Mouse (Mus musculus) skeletal muscle tissue, adult 2 months (tissue): ENCODE measurements around the gene Ppil6.
A peak's percentile ranks its signal among the peaks of the same experiment; 100 is the strongest.

ENCODE experiments used
- DNase-seq: peaks from one replicate; pipeline ENCODE4 v3.0.0-alpha.2; 2012; ENCODE audit warnings: low read depth, low spot score

Ppil6 gene

GRCm38 (mm10) chr10:41477278-41478181, 12.7 kb upstream of the Ppil6 start:
- DNase-seq, result peak; percentile 82

DNA sequence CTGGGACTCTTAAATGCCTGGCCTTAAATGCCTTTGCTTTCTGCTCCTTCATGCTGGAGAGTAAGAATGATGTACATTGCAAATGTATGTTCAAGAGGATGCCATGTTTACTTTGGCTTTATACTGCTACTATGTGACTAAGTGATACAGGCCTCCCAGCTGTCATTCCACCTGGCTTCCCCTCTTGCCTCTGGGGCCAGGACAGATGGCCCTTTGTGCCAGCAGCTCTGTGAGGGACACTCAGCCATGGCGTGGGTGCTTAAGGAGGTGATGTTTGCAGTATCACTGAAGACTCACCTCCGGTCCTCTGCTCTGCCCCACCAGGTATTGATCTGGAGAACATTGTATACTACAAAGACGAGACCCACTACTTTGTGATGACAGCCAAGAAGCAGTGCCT, 10.3 kb upstream of the Ppil6 start:
- no peak for DNase-seq

- no peak for DNase-seq
Observed at GRCm38 (mm10) chr10:41480938-41481880, 9.0 kb upstream of the Ppil6 start.

DNA sequence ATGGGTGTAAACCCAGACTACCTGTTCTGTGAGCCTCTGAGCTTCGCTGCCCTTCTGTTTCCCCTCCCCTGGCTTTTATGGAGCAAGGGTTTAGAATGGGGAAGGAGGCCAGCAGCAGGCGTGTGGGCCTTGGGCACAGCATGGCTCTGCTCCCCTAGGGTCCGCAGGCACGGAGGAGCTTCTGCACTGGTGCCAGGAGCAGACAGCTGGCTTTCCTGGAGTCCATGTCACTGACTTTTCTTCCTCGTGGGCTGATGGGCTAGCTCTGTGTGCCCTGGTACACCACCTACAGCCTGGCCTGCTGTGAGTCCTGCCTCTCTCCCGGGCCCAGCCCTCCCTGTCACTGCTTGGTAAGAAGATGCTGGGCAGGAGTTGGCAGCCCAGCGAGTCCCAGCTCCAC, 7.8 kb upstream of the Ppil6 start:
- no peak for DNase-seq

- DNase-seq, result no peak
Observed at GRCm38 (mm10) chr10:41485778-41486177, 4.5 kb upstream of the Ppil6 start.

- no peak for DNase-seq
Observed at GRCm38 (mm10) chr10:41486506-41487170, 3.6 kb upstream of the Ppil6 start.

DNA sequence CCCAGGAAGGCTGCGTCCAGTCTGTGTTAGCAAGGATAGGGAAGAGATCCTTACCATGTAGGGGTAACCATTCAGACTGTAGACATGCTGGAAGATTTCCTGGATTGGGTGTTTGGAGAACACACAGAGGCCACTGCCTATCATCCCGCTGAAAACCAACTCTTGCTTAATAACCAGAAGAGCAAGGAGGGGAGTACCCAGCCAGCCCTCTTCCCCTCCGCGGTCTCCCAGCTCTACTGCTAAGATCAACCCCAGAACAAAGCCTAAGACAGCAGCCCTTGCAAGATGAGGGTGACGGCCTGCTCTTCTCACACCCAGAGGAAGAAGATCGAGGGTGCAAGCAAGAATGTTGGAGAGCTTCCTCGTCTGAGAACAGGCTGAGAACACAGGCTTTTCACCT, 1.4 kb upstream of the Ppil6 start:
- no peak for DNase-seq

- DNase-seq, result no peak
Observed at GRCm38 (mm10) chr10:41489294-41489693, 945 bp upstream of the Ppil6 start.

DNA sequence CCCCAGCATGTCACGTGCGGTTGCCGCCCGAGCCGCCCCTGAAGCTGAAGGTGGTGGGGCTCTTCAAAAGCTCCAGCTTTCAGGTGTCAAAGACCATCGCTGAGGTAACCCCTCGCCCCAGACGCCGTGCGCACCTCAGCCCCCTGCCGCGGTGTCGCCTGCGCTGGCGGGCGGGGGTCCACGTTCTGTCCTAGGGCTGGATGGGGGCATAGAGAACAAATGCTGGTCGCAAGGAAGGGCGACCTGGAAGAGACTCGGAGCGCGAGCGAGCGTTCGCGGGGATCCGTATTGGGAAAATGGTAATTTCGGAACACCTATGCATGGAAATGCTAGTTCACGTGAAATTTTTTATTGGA, 257 bp downstream of the Ppil6 start:
- DNase-seq, result no peak

- DNase-seq, result no peak
Observed at GRCm38 (mm10) chr10:41491111-41491510, 872 bp downstream of the Ppil6 start.

GRCm38 (mm10) chr10:41500941-41501340, 10.7 kb downstream of the Ppil6 start:
- DNase-seq, result peak; percentile 84

DNA sequence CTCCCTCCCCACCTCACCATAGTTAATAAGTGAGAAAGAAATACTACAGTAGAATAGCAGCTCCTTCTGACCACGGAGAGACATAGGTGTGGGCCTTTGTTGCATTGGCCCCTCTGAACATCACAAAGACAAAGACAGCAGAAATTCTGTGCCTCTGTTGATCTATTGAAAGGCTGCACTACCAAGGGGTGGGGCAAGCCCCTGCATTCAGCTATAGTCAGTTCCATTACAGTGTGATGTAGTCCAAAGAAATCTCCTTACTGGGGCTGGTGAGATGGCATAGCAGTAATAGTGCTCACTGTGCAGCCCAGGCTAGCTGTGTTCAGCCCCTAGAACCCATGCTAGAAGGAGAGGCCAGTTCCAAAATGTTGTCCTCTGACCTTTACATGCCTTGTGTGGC, 14.8 kb downstream of the Ppil6 start:
- DNase-seq, result no peak

- DNase-seq, result peak; percentile 78
Observed at GRCm38 (mm10) chr10:41505446-41505845, 15.2 kb downstream of the Ppil6 start.

GRCm38 (mm10) chr10:41509160-41509559, 18.9 kb downstream of the Ppil6 start:
- DNase-seq, result no peak

GRCm38 (mm10) chr10:41514301-41514700, 24.1 kb downstream of the Ppil6 start:
- DNase-seq, result no peak

DNA sequence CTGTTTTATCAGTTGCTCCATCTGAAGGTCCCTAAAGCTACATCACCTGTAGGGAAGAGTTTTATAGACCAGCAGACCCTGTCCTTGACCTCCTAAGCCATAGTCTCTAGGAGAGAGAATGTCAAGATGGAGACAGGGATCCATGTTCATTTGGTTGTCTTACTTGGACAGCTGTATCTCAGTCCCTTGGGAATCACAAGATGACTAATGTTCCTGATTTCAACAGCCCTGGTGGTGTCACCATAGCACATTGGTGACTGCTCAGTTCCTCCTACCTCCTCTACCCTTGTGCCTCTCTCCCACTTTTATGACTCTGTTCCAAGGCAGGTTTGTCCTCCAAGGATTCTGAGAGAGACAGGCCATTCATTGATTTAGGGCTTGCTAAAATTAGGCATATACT, 24.7 kb downstream of the Ppil6 start:
- no peak for DNase-seq

DNA sequence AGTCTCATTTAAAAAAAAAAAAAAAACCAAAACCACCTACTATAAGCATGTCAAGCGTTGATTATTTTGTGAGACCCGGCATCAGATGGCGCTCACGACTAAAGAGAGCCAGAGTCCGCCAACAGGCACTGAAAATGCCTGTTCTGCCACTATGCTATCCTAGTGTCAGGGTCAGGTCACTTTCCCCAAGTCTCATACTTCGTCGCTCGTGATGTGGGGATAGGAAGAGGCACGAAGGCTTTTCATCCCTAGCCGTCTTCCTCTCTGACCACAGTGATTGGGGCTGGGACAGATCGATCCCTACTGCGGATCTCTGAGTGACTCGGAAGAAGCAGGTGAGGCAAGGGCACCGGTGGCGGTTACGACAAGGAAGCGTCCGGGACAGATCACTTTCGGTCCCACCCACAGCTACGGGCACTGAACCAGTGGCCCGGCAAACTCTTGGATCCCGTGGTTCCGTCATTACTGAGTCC, 28.3 kb downstream of the Ppil6 start:
- peak; percentile 72 for DNase-seq

DNA sequence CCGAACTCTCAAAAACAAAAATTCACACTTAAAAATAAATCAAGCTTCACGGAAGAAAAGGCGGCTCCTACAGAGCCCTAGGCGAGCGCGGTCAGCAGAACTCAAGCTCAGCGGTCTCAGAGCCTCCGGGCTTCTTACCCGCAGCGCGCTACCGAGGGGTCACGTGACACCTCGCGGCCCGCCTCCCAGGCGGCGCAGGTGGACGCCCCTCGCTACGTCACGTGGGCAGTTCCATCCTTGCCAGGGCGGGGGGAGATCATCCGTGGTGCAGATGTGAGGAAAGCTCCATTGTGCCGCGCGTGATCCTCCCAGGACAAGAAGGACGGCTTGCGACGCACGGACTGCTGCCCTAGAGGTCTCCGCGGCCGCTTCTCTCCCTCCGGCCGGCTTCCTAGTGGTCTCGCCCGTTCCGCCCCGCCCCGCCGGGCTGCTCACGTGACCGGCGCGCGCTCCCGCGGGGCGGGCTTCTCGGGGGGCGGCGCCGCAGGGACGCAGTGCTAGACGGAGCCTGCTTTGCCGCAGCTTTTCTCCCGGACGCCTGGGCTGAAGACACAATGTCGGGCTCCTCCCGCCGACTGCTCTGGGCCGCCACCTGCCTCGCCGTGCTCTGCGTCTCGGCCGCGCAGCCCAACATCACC, 28.9 kb downstream of the Ppil6 start, which contains the start of gene Cd164:
Cd164 (plus strand) TSS at position 434 of the 638 bp plus-strand sequence.
- peak; percentile 96 for DNase-seq

DNA sequence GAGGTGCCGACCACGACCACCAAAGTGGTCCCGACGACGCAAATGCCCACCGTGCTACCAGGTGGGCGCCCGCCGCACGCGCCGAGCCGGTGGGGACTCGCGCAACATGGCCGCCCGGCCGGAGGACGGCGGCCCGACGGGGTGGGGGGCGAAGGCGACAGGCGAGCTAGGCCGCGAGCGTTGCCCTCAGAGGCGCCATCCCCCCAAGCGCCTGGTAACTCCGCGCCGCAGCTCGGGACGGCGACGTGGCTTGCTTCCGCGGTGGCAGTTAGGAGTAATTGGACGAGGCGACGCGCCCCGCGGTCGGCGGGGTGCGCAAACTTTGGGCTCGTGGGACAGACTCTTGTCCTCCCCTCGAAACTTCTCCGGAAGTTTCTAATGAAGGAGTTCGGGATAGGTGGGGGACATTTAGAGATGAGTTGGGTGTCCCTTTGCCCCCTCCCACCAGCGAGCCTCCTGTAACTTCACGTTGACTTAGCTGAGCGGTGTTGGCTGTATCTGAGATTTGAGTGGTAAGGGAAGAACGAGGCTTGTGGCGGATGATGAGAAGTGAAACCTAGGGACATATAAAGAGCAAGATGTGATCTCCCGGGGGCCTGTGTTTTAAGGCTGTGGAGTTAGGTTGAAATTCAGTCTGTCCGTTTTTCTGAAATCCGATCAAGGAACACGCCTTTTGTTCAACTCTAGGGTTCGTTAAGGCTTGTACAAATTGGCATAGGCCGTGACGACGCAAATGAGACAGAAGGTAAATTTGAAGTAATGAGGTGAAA, 29.6 kb downstream of the Ppil6 start:
- peak; percentile 32 for DNase-seq

DNA sequence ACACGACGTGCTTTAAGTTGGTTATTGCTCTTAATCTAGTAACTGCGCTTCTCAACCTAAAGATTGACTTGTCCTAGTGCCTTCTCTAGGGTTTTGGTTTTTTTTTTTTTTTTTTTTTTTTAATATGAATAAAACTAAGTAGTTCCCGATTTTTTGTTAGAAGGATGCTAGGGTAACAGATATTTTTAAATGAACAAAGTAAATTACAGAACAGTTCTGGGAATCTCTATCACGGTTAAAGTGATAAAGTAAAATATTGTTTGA, 30.1 kb downstream of the Ppil6 start:
- no peak for DNase-seq

DNA sequence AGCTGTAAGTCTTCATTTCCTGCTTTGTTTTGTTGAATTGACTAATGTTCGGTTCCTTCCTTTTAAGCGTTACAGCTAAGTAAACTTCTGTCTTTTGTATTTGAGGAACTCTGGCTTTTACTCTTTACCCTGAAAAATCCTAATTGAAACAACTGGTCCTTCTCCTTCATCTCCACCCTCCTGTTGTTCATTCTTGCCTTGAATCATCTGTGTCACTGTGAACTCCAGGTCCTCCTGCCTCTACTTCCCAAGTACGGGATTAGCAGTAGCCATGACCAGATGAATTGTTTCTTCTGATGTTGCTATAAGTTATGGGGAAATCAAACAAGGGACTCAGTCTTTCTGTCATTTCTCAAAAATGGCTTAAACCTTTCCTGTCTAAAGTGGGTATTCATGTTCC, 33.1 kb downstream of the Ppil6 start:
- DNase-seq, result no peak
